Mouse (Mus musculus): Measurements from ENCODE around the gene Mptx2. TPM values are rescaled to one million over a fixed set of nuclear protein-coding genes. Genes with fewer than 3 reads are reported as not detected.

The Mptx2 gene
- polyA plus RNA-seq (2014; fragmentation: Illumina TruSeq; extraction: RNeasy Lipid Tissue Mini Kit (QIAGEN cat#74804); ENCODE audit: low read depth, low replicate concordance) = not detected

GRCm38 (mm10) chr1:173277677-173278076, at the start of gene Mptx2:
TSS of gene Mptx2 (minus strand) at chr1:173277777.

GRCm38 (mm10) chr1:173265701-173266100, 11.9 kb downstream of the Mptx2 start, which contains the start of gene Olfr418:
TSS of gene Olfr418 (plus strand) at chr1:173266001.

GRCm38 (mm10) chr1:173227081-173227480, 50.5 kb downstream of the Mptx2 start, which contains the start of gene Fcer1a:
TSS of gene Fcer1a (minus strand) at chr1:173227214.

Other genes with a start within 250 kb of the Mptx2 start
- not detected for gene Olfr1408, start 140.4 kb downstream of the Mptx2 start, polyA plus RNA-seq (2014; fragmentation: Illumina TruSeq; extraction: RNeasy Lipid Tissue Mini Kit (QIAGEN cat#74804); ENCODE audit: low read depth, low replicate concordance)
- not detected for gene Olfr1406, start 87.1 kb downstream of the Mptx2 start, polyA plus RNA-seq (2014; fragmentation: Illumina TruSeq; extraction: RNeasy Lipid Tissue Mini Kit (QIAGEN cat#74804); ENCODE audit: low read depth, low replicate concordance)
- gene Olfr218, start 80.0 kb downstream of the Mptx2 start, polyA plus RNA-seq (2014; fragmentation: Illumina TruSeq; extraction: RNeasy Lipid Tissue Mini Kit (QIAGEN cat#74804); ENCODE audit: low read depth, low replicate concordance) = not detected
- gene Olfr1404, start 65.4 kb downstream of the Mptx2 start, polyA plus RNA-seq (2014; fragmentation: Illumina TruSeq; extraction: RNeasy Lipid Tissue Mini Kit (QIAGEN cat#74804); ENCODE audit: low read depth, low replicate concordance) = not detected
- gene Fcer1a, start 50.6 kb downstream of the Mptx2 start, polyA plus RNA-seq (2014; fragmentation: Illumina TruSeq; extraction: RNeasy Lipid Tissue Mini Kit (QIAGEN cat#74804); ENCODE audit: low read depth, low replicate concordance) = 1.7 TPM
- gene Olfr418, start 11.8 kb downstream of the Mptx2 start, polyA plus RNA-seq (2014; fragmentation: Illumina TruSeq; extraction: RNeasy Lipid Tissue Mini Kit (QIAGEN cat#74804); ENCODE audit: low read depth, low replicate concordance) = not detected
- gene Ackr1, start 56.0 kb upstream of the Mptx2 start, polyA plus RNA-seq (2014; fragmentation: Illumina TruSeq; extraction: RNeasy Lipid Tissue Mini Kit (QIAGEN cat#74804); ENCODE audit: low read depth, low replicate concordance) = not detected
- 2.6 TPM for gene Aim2, start 73.1 kb upstream of the Mptx2 start, polyA plus RNA-seq (2014; fragmentation: Illumina TruSeq; extraction: RNeasy Lipid Tissue Mini Kit (QIAGEN cat#74804); ENCODE audit: low read depth, low replicate concordance)
- gene Cadm3, start 89.9 kb upstream of the Mptx2 start, polyA plus RNA-seq (2014; fragmentation: Illumina TruSeq; extraction: RNeasy Lipid Tissue Mini Kit (QIAGEN cat#74804); ENCODE audit: low read depth, low replicate concordance) = 1.2 TPM
- gene Ifi206, start 213.3 kb upstream of the Mptx2 start, polyA plus RNA-seq (2014; fragmentation: Illumina TruSeq; extraction: RNeasy Lipid Tissue Mini Kit (QIAGEN cat#74804); ENCODE audit: low read depth, low replicate concordance) = 2.9 TPM